Mouse (Mus musculus): ENCODE data around the gene Muc13.

DNA sequence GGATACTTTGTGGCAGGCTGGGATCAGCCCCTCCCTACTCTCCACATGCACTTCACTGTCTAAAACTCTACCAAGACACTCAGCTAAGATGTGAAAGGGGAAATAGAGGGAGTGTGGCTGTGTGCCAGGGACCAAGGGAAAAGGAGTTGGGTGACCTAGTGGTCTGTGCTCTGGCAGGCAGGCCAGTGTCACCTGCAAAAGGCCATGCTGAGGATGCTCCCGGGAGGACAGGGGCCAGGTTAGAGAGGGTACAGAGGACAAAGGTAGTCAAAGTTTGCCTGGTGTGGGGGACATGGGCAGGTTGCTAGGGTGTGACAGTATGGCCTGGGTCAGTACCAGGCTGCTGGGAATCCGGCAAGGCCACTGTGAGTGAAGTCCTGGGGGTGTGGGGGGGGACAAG is 64.9 kb downstream of the Muc13 start:
- TF ChIP-seq CTCF (conservative IDR thresholded peaks at IDR 0.05; ENCODE audit: low read length) (no peak), NANOG (IDR thresholded peaks at IDR 0.05; ENCODE audit: borderline replicate concordance, low read length) (no peak)

All from E14TG2a.4 (cell line).